Mouse (Mus musculus) stomach, postnatal 0 days (tissue): ENCODE measurements at regions not wholly inside any gene's neighbourhood (a gene's known extent, or its start where the extent isn't known, plus 50 kb on each side); places are given as distances from the start of the nearest gene placed in this dataset.

ENCODE experiments used
- CTCF ChIP-seq: IDR thresholded peaks from 2 replicates; pipeline ENCODE4 v1.5.1; 2016; ENCODE audit warnings: antibody characterized with exemption, low read depth, mild to moderate bottlenecking, moderate library complexity
- EP300 ChIP-seq: optimal IDR thresholded peaks from 2 replicates; pipeline ENCODE3; 2016; ENCODE audit warnings: antibody characterized with exemption

GRCm38 (mm10) chr4:87385221-87385739 lies 155.0 kb upstream of the Slc24a2 start:
- TF ChIP-seq EP300 (no peak), CTCF (no peak)
